Mouse (Mus musculus): ENCODE results near the gene Stard9.

DNA sequence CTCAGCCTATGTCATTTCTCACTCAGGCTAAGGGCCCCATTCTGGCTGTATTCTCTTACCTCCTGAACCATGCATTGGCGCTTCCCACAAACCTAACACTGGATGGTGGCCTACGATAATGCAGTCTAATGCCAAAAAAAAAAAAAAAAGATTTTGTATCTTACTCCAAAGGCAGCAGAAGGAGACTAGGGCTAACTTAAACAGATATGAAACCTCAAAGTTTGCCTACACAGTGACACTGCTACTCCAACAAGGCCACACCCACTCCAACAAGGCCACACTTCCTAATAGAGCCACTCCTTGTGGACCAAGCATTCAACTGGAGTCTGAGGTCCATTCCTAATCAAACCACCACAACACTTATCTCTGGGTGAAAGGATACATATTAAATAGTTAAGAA lies 27.8 kb downstream of the Stard9 start:
- TF ChIP-seq POLR2A (IDR thresholded peaks at IDR 0.05; ENCODE audit: low read depth, low read length) (no peak), CTCF (conservative IDR thresholded peaks at IDR 0.05; ENCODE audit: insufficient read depth, insufficient read length, low read depth, low read length) (no peak)
